Mouse (Mus musculus): ENCODE measurements at regions not wholly inside any gene's neighbourhood (a gene's known extent, or its start where the extent isn't known, plus 50 kb on each side); places are given as distances from the start of the nearest gene placed in this dataset.
"Not testable (repeated sequence)": the region's sequence is repeated elsewhere in the genome, so short reads cannot be mapped to it uniquely, and the experiment has no call there.

DNA sequence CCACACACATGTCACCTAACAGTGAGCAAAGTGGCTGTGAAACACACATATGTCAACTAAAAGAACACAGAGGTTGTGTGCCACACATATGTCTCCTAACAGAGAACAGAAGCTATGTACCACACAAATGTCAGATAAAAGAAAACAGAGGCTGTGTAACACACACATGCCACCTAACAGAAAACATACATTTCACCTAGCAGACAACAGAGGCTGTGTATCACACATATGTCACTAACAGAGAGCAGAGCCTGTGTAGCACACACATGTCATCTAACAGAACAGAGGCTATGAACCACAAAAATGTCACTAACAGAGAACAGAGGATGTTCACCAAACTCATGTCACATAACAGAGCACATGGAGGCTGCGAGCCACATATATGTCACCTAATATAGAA, 103.6 kb upstream of the Thrb start:
- DNase-seq (ENCODE audit: low spot score in 2 of 2), result no peak

DNA sequence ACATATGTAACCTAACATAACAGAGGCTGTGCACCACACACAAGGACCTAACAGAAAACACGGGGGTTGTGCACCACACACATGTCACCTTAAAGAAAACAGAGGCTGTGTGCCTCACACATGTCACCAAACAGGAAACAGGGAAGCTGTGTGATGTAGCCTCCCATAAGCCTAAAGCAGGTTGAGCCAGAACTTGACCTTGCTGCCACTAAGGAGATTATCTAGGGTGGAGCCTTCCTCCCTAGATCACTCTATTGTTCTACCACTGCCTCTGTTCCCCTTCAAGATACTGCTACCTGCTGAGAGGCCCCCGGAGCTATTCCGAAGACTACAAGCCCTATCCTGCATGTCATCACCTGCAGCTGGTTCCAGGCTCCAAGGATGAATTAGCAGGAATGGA, 100.1 kb upstream of the Thrb start:
- not testable (repeated sequence) for DNase-seq (ENCODE audit: low spot score in 2 of 2)

DNA sequence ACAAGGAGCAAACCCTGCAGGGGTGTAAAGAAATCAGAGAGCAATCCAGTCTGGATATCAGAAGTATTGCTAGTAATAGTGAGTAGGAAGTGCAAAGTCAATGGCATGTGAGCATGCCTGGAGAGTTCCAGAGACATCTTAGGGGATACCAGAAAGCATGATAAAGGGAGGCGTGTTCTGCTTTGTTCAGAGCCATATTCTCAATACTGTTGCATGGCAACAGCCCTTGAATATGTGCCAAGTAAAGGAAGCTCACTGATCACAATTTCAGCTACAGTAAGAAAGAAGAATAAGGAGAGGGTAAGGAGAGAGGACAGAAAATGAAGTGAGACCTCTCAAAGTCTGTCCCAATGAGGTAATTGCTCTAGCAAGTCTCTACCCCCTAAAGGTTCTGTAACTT, 92.1 kb upstream of the Thrb start:
- DNase-seq (ENCODE audit: low spot score in 2 of 2), result no peak

DNA sequence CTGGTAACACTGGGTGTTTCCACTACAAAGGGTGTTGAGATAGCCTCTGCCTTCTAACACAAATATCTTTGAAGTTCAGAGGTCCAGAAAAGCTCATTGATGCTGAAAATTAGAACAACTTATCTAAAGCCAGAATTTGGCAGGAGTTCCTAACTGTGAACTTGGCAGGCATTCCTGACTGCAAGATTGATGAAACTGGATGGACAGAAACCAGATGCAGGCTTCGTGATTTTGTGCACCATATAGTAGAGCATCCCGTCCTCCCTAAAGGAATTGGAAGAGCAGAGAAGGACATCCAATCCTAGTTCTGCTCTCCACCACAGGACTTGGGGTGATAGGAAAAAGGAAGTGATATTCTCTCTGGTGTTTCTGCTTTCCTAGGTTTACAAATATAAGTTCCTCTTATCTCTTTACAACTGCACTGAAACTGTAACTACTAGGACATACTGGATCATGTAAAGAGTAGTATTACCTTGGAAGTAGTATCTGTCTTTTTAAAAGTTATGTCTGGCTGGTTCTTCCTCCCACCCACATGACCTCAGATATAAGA, 90.9 kb upstream of the Thrb start:
- no peak for DNase-seq (ENCODE audit: low spot score in 2 of 2)

DNA sequence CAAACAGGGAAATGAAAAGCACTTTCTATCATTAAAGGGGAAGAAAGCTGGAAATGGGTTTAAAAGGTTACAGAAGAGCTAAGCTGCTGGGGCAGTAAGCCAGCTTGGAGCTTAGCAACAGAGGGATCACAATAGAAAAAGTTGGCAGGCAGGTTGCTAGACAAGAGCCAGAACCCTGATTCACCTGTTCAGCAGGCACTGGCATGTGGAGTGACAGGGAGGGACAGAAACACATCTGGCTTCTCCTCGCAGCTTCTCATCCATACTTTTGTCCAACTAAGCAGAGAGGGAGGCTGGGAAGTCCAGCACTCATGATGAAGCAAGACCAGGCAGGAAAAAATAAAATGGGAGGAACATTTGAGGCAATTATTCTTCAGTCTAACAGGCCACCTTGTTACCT, 81.3 kb upstream of the Thrb start:
- DNase-seq (ENCODE audit: low spot score in 2 of 2), result no peak

DNA sequence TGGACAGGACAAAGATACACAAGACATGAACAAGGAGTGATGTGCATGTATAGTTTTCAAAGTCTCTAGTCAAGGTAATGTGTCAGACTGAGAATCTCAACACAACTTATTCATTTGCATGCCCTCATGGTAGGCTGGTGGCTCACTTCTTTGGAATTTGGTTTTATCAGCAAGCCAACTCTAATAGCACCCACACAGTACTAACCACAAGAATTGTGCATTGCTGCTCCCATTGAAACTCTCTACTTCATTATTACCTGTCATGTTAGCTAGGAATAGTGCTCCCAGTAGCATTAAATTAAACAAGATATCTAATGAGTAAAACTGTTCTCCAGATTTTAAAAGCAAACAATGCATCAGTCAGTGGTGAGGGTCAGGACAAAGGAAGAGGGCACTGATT, 70.5 kb upstream of the Thrb start:
- DNase-seq (ENCODE audit: low spot score in 2 of 2), result no peak

DNA sequence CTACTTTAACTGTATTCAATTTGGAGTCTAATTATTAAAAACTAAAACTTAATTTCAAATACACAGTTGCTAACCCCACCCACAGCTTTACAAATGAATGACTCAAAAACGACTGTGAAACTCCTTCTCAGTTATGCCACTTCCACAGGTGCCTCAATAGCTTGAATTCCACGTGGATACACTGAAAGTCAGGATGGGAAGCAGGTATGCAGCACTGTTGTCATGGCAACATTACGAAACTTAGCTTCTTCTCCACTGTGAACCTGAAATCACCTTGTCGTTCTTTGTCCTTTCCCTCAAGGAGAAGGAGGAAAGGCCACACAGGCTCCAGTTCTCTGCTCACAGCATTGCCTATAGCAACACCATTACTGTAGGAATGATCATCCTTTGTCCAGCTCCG, 60.5 kb upstream of the Thrb start:
- no peak for DNase-seq (ENCODE audit: low spot score in 2 of 2)

DNA sequence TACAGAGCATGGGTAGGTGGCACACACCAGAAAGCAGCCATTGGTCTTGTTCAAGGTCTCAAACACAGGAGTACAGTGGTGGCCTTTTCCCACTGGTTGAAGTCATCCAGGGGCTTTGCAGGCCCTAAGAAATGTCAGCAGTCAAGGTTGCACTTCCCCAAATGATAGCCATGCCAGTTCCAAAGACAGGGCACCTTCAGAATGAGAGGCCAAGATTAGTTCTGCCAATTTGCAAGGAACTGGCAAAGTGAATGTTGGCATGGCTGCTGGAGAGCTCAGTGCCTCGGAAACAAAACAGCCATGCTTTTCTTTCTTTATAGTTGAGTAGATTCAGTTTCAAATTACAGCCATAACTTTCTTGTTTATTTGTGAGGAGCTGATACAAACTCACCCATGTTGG, 57.7 kb upstream of the Thrb start:
- DNase-seq (ENCODE audit: low spot score in 2 of 2), result no peak

DNA sequence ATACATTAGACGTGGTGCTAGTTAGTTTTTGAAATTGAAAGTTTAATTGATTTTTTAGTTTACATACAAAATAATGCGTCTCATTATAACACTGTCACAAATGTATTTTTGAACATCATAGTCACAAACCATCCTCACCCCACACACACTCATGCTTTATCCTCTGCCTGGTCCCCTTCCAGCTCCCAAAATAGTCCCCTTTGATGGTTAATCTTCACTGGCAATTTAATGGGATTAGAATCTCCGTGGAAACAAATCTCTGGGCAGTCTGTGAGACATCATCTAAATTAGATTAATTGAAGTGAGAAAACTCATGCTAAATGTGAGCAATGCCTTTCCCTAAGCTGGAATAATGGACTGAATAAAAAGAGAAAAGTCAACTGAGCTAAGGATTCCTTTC, 54.0 kb upstream of the Thrb start:
- DNase-seq (ENCODE audit: low spot score in 2 of 2), result no peak

DNA sequence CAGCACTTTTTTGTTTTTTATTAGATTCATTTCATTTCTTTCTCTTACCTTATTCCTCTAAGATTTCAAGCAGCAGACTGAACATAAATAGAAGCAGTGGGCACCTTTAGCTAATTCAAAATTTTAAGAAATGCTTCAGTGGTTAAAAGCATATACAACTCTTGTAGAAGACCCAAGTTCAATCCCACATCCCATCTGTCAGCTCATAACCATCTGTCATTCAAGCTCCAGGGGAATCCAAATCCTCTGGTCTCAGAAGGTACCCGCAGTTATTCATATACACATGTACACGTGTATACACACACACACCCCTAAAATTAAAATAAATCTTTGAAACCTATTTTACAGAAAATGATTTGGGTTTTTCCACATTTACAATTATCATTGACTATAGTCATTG, 52.9 kb upstream of the Thrb start:
- no peak for DNase-seq (ENCODE audit: low spot score in 2 of 2)
